Comparison of ENCODE assay signal across 7 mouse cellular contexts in the genomic region with DNA sequence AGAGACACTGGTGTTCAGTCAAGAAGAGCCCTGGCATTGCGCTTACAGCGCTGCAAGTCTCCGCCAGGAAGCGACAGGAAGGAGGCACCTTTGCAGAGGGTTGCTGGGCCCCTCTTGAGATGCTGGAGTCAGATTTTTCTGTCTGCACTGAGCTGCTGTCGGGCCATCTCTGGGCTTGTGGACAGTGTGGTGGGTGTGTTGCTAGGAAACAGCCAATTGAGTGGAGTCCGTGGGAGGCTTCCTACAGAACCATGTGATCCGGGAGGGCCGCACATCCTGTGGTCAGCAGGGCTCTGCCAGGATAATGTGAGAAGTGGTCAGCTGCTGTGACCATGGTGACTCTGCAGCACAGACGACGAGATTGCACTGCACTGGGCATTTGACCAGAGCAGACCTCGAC. TPM values are rescaled to one million over a fixed set of nuclear protein-coding genes. Genes with fewer than 3 reads are reported as not detected.
DNase-seq lines count a peak whose midpoint lies in the region; ATAC-seq and TF ChIP-seq lines count a peak whose summit lies in the region.

No protein-coding gene starts in this region.

- H3K4me1 ChIP-seq in lung, adult 2 months (ENCODE audit: control insufficient read depth, insufficient read depth, low read length) = no peaks in the 10 kb centered on the region
- H3K4me1 ChIP-seq in midbrain, postnatal 0 days (ENCODE audit: insufficient read depth, low read length) = peaks cover 4% of the 10 kb centered on the region; the same call in 1 of the 2 replicates

- no peak overlapping the region for H3K4me3 ChIP-seq in lung, adult 2 months (replicated peaks; ENCODE audit: extremely low read depth, low read depth, low read length)
- no peak overlapping the region for H3K4me3 ChIP-seq in midbrain, postnatal 0 days (ENCODE audit: low read depth, low read length)

- peak overlapping the region; percentile 22; the same call in 1 of the 2 replicates for H3K4me2 ChIP-seq in midbrain, postnatal 0 days (ENCODE audit: low read depth, low read length, poor library complexity, severe bottlenecking)

- TF ChIP-seq CTCF in lung, adult 2 months (IDR thresholded peaks at IDR 0.05; ENCODE audit: insufficient read depth, low read length) = no peak
- no peak for TF ChIP-seq CTCF in midbrain, postnatal 0 days (IDR thresholded peaks at IDR 0.05)

- no peaks in the 10 kb centered on the region for H3K27me3 ChIP-seq in midbrain, postnatal 0 days (ENCODE audit: insufficient read depth, low read length)

- no peak for TF ChIP-seq POLR2A in lung, adult 2 months (IDR thresholded peaks at IDR 0.05; ENCODE audit: borderline replicate concordance, extremely low read depth, low read depth, low read length)

- DNase-seq in lung, adult 18-20 months = peak; percentile 44 to 50
- no peak for DNase-seq in lung, adult 2 months
- DNase-seq in layer of hippocampus, adult 9-11 months = peak; percentile 65
- DNase-seq in midbrain, postnatal 0 days (ENCODE audit: low spot score) = peak; percentile 79
- no peak for DNase-seq in spleen, postnatal 14 days (ENCODE audit: low spot score in 2 of 2)

- H3K9ac ChIP-seq in midbrain, postnatal 0 days (replicated peaks; ENCODE audit: low read length, poor library complexity, severe bottlenecking) = no peak overlapping the region

- H3K36me3 ChIP-seq in midbrain, postnatal 0 days (ENCODE audit: insufficient read depth, low read length) = no peaks in the 10 kb centered on the region

- peak; percentile 84 for ATAC-seq in frontal cortex, adult (ENCODE audit: low TSS enrichment)
- peak; percentile 72 for ATAC-seq in midbrain, postnatal 0 days (ENCODE audit: low FRiP score)
- no peak for ATAC-seq in megakaryocyte-erythroid progenitor cell, adult 5-6 weeks (replicated peaks; ENCODE audit: low FRiP score, low TSS enrichment, poor library complexity, severe bottlenecking)

- 21% methylated on average over 11 of the region's 11 CpGs for WGBS in lung, adult 2 months
- 16% methylated on average over 11 of the region's 11 CpGs for WGBS in midbrain, postnatal 0 days

- no peaks in the 10 kb centered on the region for H3K9me3 ChIP-seq in midbrain, postnatal 0 days (ENCODE audit: low read length)

- H3K27ac ChIP-seq in midbrain, postnatal 0 days (ENCODE audit: low read depth, low read length) = peak overlapping the region; percentile 52; the same call in 1 of the 2 replicates

RNA-seq across cellular contexts. Expression of a gene that starts 4.6 kb away (rescaled TPM):
- 0.22 and 0.45 TPM in 2 replicates for polyA plus RNA-seq in lung, adult 2 months (2012; rRNA removed)
- total RNA-seq in midbrain, postnatal 0 days (2014; rRNA removed) = 110 and 119 TPM in 2 replicates
- 9.1 and 10.4 TPM in 2 replicates for polyA plus RNA-seq in midbrain, postnatal 0 days (2015; fragmentation: Nextera tagmentation; extraction: Ambion mirVana)
- total RNA-seq in megakaryocyte-erythroid progenitor cell, adult 5-6 weeks (2014; fragmentation: Nextera tagmentation) = not detected in 2 replicates
- not detected in 2 replicates for total RNA-seq in megakaryocyte-erythroid progenitor cell, adult 5-6 weeks (2017)

Comparison
In these comparisons a context has a peak if more than half of its experiments do, and no peak if none do; other contexts are left out.
1. DNase-seq: peak in lung, adult 18-20 months (2 of 2), layer of hippocampus, adult 9-11 months (single experiment) and midbrain, postnatal 0 days (single experiment); none in lung, adult 2 months (single experiment) and spleen, postnatal 14 days (0 of 2).
2. RNA of a gene that starts 4.6 kb away (total RNA-seq): 110 to 119 TPM in midbrain, postnatal 0 days; not detected in megakaryocyte-erythroid progenitor cell, adult 5-6 weeks; every median in the first group is over 100 times any median in the second.